Mouse (Mus musculus) cortical plate, adult 2 months (tissue): ENCODE measurements at regions not wholly inside any gene's neighbourhood (a gene's known extent, or its start where the extent isn't known, plus 50 kb on each side); places are given as distances from the start of the nearest gene placed in this dataset.

Experiments
- CTCF ChIP-seq: fragments of 200-500 bp; IDR thresholded peaks from 2 replicates; pipeline ENCODE4 v1.5.1; 2011; ENCODE audit warnings: mild to moderate bottlenecking, control low read depth, low read length; ENCODE audit not compliant: insufficient read depth; ENCODE audit errors: extremely low read depth
- POLR2A ChIP-seq: fragments of 200-500 bp; IDR thresholded peaks from 2 replicates; pipeline ENCODE4 v1.6.1; 2011; ENCODE audit warnings: mild to moderate bottlenecking, low read length, control low read depth; ENCODE audit not compliant: insufficient read depth; ENCODE audit errors: extremely low read depth

- TF ChIP-seq POLR2A, result no peak
- no peak for TF ChIP-seq CTCF
Observed at GRCm38 (mm10) chr7:137671156-137671555, 233.7 kb downstream of the Glrx3 start.
